In genomic region chr13:95617082-95617670, GRCm38 (mm10) we compare ENCODE assay signal across 8 mouse cellular contexts. TPM values are rescaled to one million over a fixed set of nuclear protein-coding genes. Genes with fewer than 3 reads are reported as not detected.
A peak's percentile ranks its signal among the peaks of the same experiment; 100 is the strongest.
DNase-seq lines count a peak whose midpoint lies in the region; ATAC-seq and TF ChIP-seq lines count a peak whose summit lies in the region.

No protein-coding gene starts in this region.

- no peaks in the 10 kb centered on the region for H3K27me3 ChIP-seq in forebrain, embryonic 16.5 days (replicated peaks; ENCODE audit: control insufficient read depth, insufficient read depth, low read length)
- no peaks in the 10 kb centered on the region for H3K27me3 ChIP-seq in liver, embryonic 11.5 days (replicated peaks; ENCODE audit: control insufficient read depth, insufficient read depth, low read length)

- H3K36me3 ChIP-seq in ES-E14 (ENCODE audit: control insufficient read depth, insufficient read depth, low read length, poor library complexity, severe bottlenecking) = peaks cover 2% of the 10 kb centered on the region; the same call in 1 of the 2 replicates
- no peaks in the 10 kb centered on the region for H3K36me3 ChIP-seq in forebrain, embryonic 16.5 days (ENCODE audit: control insufficient read depth, insufficient read depth)
- peaks cover 9% of the 10 kb centered on the region; the same call in 1 of the 2 replicates for H3K36me3 ChIP-seq in liver, embryonic 11.5 days (ENCODE audit: control insufficient read depth, insufficient read depth, low read length)

- H3K9me3 ChIP-seq in ES-E14 (ENCODE audit: control insufficient read depth, insufficient read depth, low read depth, low read length) = no peaks in the 10 kb centered on the region
- no peaks in the 10 kb centered on the region for H3K9me3 ChIP-seq in forebrain, embryonic 16.5 days (ENCODE audit: control insufficient read depth, low read length)
- H3K9me3 ChIP-seq in liver, embryonic 11.5 days (ENCODE audit: control insufficient read depth, low read length) = no peaks in the 10 kb centered on the region

- no peak overlapping the region for H3K9ac ChIP-seq in ES-E14 (ENCODE audit: insufficient read depth, low read depth, low read length, poor library complexity, severe bottlenecking)
- H3K9ac ChIP-seq in forebrain, embryonic 16.5 days (replicated peaks; ENCODE audit: low read depth, low read length) = peak overlapping the region; percentile 81
- peak overlapping the region; percentile 97 for H3K9ac ChIP-seq in liver, embryonic 11.5 days (ENCODE audit: low read depth, low read length)

- H3K4me1 ChIP-seq in ES-E14 (ENCODE audit: control insufficient read depth in 2 of 2, insufficient read depth in 2 of 2, low read length in 2 of 2, poor library complexity in 1 of 2) = 0 out of 4 replicates have a peak, but pooled peaks cover 0 to 2% of the 10 kb centered on the region in 2 experiments
- peaks cover 21% of the 10 kb centered on the region for H3K4me1 ChIP-seq in forebrain, embryonic 16.5 days (replicated peaks; ENCODE audit: control insufficient read depth, insufficient read depth, low read length)
- peaks cover 33% of the 10 kb centered on the region for H3K4me1 ChIP-seq in liver, embryonic 11.5 days (replicated peaks; ENCODE audit: control insufficient read depth, insufficient read depth, low read length)

- in situ Hi-C loops in ES-E14 (cut with MboI; ENCODE audit: low sequenced_read_pairs in 2 of 2, unreplicated experiment in 2 of 2) = no loop called here

- DNase-seq in adrenal gland, adult 2 months = peak; percentile 36
- DNase-seq in adrenal gland, adult 18-20 months (ENCODE audit: low spot score in 2 of 2) = no peak
- no peak for DNase-seq in ES-E14 (ENCODE audit: low read depth, low spot score)
- DNase-seq in liver, embryonic 11.5 days (ENCODE audit: low spot score) = peak; percentile 57
- peak; percentile 16 to 32 for DNase-seq in thymus, adult 18-20 months
- no peak for DNase-seq in layer of hippocampus, postnatal 14 days (ENCODE audit: low spot score in 2 of 2)
- DNase-seq in adrenal gland, postnatal 4 days (ENCODE audit: low spot score in 2 of 2) = no peak

- no peak overlapping the region for H3K27ac ChIP-seq in ES-E14 (ENCODE audit: insufficient read depth, low read depth, low read length, poor library complexity, severe bottlenecking)
- H3K27ac ChIP-seq in forebrain, embryonic 16.5 days (ENCODE audit: low read length) = no peak overlapping the region; the same call in 1 of the 2 replicates
- H3K27ac ChIP-seq in liver, embryonic 11.5 days (ENCODE audit: low read depth, low read length) = peak overlapping the region; percentile 88

- ATAC-seq in forebrain, embryonic 16.5 days = no peak
- ATAC-seq in liver, embryonic 11.5 days (replicated peaks; ENCODE audit: low FRiP score) = peak; percentile 55

- peak overlapping the region; percentile 77 to 87 for H3K4me3 ChIP-seq in ES-E14 (ENCODE audit: insufficient read depth in 1 of 2, low read depth in 1 of 2, low read length in 2 of 2, poor library complexity in 1 of 2, severe bottlenecking in 1 of 2)
- H3K4me3 ChIP-seq in forebrain, embryonic 16.5 days (replicated peaks; ENCODE audit: low read length) = peak overlapping the region; percentile 92
- H3K4me3 ChIP-seq in liver, embryonic 11.5 days (ENCODE audit: low read depth, low read length) = peak overlapping the region; percentile 92

- H3K4me2 ChIP-seq in forebrain, embryonic 16.5 days (ENCODE audit: low read length) = peak overlapping the region; percentile 84
- H3K4me2 ChIP-seq in liver, embryonic 11.5 days = peak overlapping the region; percentile 82

- 6% methylated on average over 17 of the region's 17 CpGs for WGBS in forebrain, embryonic 16.5 days
- 6% methylated on average over 17 of the region's 17 CpGs for WGBS in liver, embryonic 11.5 days

TF ChIP-seq in ES-E14, 5 proteins besides CTCF, POLR2A, EP300 and RAD21:
- TF ChIP-seq MAFK (IDR thresholded peaks at IDR 0.05; ENCODE audit: insufficient read depth, low read depth, low read length) (no peak), ZC3H11A (IDR thresholded peaks at IDR 0.05; ENCODE audit: borderline replicate concordance, low read depth, low read length) (no peak), ZNF384 (IDR thresholded peaks at IDR 0.05; ENCODE audit: low read depth, low read length) (no peak), HCFC1 (IDR thresholded peaks at IDR 0.05; ENCODE audit: borderline replicate concordance, insufficient read depth, low read length) (no peak), CHD2 (IDR thresholded peaks at IDR 0.05; ENCODE audit: low read depth, low read length) (no peak)

RNA-seq across cellular contexts. Expression of gene F2r, which starts 1.1 kb away (rescaled TPM):
- 100 to 1,000 TPM; 110 to 154 TPM for total RNA-seq in adrenal gland, adult 2 months (2021)
- polyA plus RNA-seq in adrenal gland, adult 2 months (2012; rRNA removed) = 80.5 and 95.4 TPM in 2 replicates
- total RNA-seq in adrenal gland, adult 18-20 months (2021) = 100 to 1,000 TPM in 1 of 2 experiments, 10 to 100 TPM in 1; 91.0 to 163 TPM
- total RNA-seq in ES-E14 (2012; rRNA removed) = 94.1 and 113 TPM in 2 replicates
- 68.7 and 85.1 TPM in 2 replicates for polyA plus RNA-seq in forebrain, embryonic 16.5 days (2015; fragmentation: Nextera tagmentation; extraction: Ambion mirVana)
- 142 and 156 TPM in 2 replicates for polyA plus RNA-seq in liver, embryonic 11.5 days (2014; fragmentation: Nextera tagmentation; extraction: Ambion mirVana)
- total RNA-seq in layer of hippocampus, postnatal 14 days (2021) = 10 to 100 TPM in 1 of 2 experiments, 1 to 10 TPM in 1; 8.8 to 10.3 TPM
- 100 to 1,000 TPM; 103 to 110 TPM for total RNA-seq in adrenal gland, postnatal 4 days (2021)

Comparison
In these comparisons a context has a peak if more than half of its experiments do, and no peak if none do; other contexts are left out.
1. DNase-seq: peak in adrenal gland, adult 2 months (single experiment), liver, embryonic 11.5 days (single experiment) and thymus, adult 18-20 months (2 of 2); none in adrenal gland, adult 18-20 months (0 of 2), ES-E14 (single experiment), layer of hippocampus, postnatal 14 days (0 of 2) and adrenal gland, postnatal 4 days (0 of 2).
2. Peak in every context shown above with its lines, with median percentiles within 50 percentile points of each other: H3K4me3 ChIP-seq.